Mouse (Mus musculus) MN1 (cell line): ENCODE results near the gene Ppp1r1a.

Source experiments
- DNase-seq: peaks from one replicate; pipeline ENCODE4 v3.0.0-alpha.2; 2016; ENCODE audit warnings: low spot score

Gene Ppp1r1a

DNA sequence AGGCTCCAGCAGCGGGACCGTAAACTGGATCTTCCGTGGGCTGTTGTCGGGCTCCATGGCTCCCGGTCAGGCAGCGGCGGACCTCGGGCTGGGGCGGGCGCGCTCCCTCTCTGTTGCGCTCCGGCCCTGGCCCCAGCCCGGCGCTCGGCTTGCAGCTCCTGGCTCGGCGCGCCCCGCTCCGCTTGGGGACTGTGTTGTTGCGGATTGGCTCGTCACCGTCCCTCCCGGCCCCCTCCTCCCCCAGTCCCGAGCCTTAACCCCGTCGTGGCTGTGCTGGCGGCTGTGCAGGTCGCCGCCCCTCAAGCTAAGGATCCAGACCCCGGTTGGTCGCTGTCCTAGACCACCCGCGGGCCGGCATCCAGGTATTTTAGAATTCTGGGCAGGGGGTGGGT, at the start of gene Ppp1r1a:
Gene Ppp1r1a, minus strand, starts transcription at position 182 of the 392 bp plus-strand sequence.
- no peak for DNase-seq

DNA sequence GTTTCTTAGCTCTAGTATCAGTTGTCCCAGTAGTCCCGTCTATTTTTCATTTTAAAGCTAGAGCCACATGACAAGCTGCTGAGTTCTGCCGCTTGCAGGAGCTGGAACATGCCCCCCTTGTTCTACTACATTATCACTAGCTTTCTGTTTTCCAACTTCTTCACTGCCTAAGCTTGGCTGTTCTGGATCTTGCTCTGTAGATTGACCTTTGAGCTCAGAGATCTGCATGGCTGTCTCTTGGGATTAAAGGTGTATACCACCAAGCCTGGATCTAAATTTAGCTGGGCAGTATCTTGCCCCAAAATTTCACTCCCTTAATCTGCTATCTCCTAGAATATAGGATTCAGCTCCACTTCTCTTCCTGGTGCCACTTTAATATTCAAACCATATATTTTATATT, 48.1 kb upstream of the Ppp1r1a start:
- DNase-seq = no peak

DNA sequence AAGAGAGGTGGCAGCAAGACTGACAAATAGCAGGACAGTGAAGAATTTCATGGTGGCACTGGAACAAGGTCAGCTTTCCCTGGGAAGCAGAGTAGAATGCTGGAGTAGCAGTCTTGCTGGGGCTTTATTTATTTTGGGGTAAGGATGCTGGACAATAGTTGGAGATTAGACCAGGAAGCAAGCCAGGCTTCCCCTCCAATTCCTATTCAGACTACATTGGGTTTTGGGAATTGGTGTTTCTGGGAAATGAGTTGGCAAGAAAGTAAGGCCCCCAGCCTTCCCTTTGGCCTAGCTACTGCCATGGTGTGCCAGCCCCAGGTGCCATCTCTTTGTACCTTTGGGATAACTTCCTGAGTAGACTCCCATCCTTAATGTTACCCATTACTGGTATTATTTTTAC, 27.2 kb upstream of the Ppp1r1a start, which contains the start of gene Glycam1:
Gene Glycam1, minus strand, starts transcription at position 101 of the 400 bp plus-strand sequence.
- no peak for DNase-seq

DNA sequence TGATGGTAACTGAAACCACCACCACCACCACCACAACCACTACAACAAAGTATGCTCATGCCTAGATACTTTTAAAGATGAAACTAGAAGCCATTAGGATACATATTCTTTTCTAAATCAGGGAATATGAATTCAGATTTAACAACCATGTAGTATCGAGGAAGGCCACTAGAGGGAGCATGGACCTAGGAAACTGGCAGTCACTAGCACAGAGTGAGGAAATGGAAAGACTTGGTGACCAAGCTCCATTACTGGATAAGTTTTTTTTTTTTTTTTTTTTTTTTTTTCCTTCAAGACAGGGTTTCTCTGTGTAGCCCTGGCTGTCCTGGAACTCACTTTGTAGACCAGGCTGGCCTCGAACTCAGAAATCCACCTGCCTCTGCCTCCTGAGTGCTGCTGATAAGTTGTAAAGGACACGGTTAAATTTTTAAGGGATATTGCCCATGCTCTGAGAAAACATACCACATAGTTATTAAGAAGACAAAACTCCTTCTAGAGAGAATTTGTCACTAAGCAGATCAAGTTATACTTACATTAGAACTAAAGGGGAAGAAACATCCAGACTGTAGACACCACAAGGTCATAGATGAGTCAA, 14.4 kb upstream of the Ppp1r1a start:
- DNase-seq = peak; percentile 58

DNA sequence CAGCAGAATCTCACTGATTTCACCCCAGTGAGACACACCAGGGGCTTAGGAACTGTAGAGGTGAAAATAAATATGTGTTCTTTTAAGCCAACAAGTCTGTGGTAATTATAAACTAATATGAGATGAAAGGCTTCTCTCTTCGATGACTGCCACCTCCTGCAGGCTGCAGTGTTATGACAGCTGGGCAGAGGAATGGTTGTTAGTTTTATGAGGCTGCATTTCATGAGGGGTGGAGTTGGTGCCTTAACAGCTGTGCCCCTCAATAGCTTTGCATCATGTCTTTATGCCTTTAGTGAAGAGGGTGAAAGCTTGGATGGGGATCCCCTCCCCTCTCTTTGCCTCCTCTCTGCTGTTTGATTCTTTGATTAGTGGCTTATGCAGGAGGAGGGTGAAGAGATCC, 13.2 kb upstream of the Ppp1r1a start:
- DNase-seq = no peak

DNA sequence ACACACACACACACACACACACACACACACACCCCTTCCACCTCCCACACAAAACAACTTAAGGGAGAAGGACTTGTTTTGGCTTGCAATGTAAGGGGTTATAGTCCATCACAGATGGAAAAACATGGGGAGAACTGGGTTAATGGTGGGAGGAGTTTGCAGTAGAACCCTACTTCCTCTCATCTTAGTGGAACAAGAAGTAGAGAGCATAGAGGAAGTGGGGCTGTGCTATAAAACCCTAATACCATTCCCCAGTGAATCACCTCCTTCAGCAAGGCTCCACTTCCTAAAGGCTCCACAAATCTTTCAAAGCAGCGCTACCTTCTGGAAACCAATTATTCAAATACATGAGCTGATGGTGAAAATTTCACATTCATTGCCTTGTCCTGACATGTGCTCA, 11.7 kb upstream of the Ppp1r1a start:
- no peak for DNase-seq

DNA sequence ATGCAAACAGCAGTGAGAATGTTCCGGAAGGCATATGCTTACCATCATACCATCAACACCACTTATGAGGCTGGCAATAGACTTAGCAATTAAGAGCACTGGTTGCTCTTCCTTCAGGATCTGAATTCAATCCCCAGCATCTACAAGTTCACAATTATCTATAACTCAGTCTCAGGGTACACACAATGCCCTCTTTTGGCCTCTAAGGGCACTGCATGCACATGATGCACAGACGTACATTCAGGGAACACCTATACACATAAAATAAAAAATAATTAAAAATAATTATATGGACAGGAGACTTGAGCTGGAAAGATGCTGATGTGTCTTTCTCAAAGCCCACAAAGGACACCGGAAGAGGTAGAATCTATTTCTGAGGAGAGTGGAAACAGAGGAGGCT, 10.2 kb upstream of the Ppp1r1a start:
- DNase-seq = no peak

DNA sequence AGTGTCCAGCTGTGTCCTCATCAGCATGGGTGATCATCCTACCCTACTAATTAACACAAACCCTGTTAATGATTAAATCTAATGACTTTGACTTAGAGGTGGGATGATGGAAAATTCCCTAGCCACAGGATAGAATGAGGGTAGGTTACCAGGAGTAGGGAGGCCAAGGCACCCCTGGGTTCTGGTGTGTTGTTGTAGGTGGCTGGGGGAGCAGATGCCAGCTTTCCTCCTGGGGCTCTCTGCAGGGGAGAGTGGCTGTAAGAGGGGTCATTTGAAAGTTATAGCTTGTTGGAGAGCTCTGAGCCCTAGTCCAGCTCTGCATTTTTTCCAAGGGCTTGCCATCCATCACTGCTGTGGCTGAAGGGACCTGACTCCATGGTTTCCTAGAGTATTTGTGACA, 4.7 kb upstream of the Ppp1r1a start:
- no peak for DNase-seq

DNA sequence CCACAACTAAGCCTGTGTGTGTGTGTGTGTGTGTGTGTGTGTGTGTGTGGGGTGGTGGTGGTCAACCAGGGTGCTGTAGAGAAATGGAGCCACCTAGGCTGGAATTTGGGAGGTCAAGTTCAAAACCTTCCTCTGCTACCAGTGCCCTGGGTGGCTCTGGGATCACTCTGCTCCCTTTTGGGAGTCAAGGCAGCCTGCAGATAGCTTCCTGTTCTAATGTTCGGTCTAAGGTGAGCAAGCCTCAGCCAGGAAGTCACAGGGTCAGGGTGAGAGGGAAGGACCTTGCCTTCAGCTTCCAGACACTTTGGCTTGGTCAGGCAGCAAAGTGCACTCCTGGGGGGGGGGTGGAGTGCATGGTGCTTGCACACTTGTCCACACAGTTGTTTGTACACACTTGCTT, 2.8 kb upstream of the Ppp1r1a start:
- no peak for DNase-seq

DNA sequence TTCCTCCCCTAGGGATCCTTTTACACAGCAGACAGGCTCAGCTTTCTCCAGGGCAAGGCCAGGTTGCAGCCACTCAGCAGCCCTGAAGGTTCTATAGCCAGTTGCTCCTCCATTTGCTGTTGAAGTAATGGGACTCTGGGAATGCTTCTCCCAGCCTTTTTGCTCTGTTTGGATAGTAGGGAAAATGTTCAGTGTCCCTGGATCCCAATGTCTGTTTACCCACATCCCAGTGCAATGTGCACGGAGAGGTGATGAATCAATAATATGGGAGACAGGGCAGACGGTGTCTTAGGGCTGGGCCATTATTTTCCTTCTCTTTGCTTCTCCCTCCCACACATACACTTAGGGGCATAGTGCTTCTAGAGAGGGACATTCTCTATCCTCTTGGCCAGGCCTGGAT, 1.5 kb upstream of the Ppp1r1a start:
- no peak for DNase-seq

DNA sequence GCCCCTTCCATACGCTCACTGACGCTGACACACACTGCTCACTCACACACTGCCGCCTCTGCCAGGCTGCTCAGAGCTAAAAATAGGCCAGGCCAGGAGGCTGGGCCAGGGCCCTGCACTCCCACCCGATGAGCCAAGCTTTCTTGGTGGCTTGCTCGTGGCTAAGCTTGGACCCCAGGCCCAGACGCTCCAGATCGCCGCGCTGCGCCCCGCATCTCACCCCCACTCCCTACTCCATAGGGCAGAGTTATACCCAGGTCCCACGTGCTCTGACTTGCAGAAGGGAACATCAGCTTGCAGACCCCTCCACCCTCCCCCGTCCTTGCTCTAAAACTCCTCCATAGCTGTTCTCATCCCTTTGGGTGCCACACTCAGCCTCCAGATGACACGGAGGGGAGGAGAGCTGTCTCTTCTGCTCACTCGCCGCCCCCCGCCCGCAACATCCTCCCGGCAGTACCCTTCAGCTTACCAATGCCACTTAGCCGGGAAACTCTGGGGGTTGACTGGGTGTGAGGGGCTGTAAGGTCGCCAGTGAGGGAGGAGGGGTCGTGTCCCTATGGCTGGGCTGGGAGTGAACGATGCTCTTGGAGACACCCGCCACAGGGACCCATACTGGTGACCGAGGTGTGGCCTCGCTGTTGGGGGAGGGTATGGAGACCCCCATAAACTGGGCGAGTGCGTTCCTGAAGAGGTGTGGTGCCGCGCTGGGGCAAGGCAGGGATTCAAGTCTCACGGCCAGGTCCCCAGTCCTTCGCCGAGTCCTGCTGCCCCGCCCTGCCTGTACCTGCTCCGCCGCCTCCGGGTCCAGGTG, 587 bp downstream of the Ppp1r1a start:
- DNase-seq = no peak

DNA sequence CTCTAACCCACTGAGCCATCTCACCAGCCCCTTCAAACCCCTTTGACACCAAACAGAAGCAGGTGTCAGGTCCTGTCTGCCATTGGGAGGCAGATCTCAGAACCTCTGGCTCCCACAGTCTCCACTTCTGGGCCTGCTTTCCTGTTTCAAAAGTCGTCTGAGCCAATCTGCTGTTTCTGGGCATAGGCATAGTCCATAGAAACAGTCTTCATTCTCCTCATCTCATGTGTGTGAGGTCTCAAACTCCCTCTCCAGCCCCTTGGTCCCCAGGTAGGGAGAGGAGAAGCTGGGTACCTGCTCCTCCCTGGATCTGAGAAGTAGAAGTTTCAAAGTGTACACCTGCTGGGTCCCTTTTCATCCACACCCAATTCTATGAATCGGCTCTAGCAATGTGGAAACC, 1.3 kb downstream of the Ppp1r1a start:
- no peak for DNase-seq

DNA sequence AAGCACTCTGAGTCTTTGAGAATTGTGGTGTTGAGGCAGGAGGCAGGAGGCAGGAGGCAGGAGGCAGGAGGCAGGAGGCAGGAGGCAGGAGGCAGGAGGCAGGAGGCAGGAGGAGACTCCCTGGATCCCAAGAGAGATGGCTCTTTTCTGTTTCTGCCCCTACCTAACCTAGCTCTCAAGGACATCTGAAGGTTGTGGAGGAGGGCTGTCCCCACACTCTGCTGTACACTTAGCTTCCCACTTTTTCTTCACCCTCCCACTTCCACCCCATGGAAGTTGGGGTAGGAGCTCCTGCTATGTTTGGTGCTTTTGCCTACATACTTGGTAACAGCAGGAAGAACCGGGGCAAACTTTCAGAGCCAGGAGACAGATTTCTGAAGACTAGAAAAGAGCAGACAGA, 2.0 kb downstream of the Ppp1r1a start:
- no peak for DNase-seq

DNA sequence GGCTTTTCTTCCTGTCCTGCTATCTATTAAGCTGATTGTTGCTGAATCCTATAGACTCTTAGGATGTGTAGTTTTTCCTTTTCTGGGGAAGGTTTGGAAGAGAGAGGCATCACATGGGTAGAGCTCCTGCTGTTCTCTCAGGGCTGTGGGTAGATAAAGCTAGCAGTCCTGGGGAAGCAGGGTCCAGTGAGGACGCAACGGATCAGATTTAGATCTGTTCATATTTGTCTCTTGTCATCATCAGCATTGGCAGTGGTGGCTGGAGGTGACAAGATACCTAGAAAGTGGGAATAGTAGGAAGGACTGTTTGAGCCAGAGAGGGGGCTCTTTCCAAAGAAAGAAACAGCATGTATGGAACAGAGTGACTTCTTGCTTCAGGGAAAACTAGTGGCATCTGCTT, 2.8 kb downstream of the Ppp1r1a start:
- DNase-seq = no peak

DNA sequence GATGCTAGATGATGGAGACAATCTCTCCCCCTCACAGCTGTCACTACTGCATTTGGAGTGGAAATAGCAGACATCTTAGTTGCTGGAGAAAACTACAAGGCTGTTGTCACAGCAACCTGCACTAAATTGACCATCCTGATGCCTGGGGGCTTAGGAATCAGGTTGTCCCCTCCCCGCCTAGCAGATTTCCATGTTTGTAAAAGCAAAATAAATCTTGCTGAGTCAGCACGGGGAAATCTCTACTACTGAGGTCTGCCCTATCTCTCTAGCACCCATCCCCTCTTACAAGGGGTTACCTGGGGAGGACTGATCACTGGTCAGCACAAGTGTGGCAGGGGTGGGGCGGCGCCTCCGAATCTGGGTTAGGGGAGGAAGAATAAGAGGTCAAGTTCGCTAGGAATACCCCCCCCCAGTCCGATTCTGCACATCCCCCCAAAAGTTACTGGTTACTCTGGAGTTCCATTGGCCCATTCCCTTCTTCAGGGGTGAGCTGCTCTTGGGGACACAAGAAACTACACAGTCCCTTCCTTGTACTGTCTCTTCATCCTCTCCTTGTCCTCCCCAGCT, 3.7 kb downstream of the Ppp1r1a start:
- DNase-seq = no peak

DNA sequence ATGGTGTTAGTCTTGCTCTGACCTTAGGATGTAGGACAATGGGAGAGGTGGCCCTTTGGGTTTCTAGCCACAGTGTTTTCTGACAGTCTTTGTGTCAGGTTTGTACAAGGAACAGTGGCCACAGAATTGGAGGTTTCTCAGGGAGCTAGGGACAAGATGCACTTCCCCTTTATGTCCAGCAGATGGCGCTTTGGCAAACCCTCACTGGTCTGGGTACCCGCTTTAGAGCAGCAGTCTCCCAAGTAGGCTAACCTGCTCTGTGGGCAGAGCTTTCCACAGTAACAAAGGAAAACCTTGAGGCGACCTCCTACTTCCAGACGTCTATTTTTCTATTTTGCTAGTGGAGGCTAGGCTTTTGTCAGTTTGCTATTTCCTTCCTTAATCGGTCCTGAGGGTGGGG, 7.4 kb downstream of the Ppp1r1a start:
- DNase-seq = peak; percentile 27

DNA sequence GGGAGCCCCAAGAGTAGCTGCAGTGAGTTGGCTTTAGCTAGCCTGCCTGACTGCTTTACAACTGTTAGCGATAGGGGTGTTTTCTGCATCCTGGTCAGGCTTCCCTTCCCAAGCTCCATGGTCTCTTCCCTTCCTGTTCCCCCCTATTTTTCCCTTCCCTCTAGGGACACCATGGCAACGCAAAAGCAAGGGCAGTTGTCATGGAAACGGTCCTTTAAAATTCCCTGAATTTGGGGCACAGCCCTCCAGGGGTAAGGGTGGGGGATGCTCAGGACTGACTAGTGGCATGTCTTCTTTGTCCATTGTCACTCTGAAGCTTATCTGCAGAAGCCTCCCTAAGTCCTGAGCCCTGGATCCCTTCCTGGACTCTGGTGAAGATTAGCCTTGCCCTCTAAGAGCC, 14.6 kb downstream of the Ppp1r1a start:
- no peak for DNase-seq

DNA sequence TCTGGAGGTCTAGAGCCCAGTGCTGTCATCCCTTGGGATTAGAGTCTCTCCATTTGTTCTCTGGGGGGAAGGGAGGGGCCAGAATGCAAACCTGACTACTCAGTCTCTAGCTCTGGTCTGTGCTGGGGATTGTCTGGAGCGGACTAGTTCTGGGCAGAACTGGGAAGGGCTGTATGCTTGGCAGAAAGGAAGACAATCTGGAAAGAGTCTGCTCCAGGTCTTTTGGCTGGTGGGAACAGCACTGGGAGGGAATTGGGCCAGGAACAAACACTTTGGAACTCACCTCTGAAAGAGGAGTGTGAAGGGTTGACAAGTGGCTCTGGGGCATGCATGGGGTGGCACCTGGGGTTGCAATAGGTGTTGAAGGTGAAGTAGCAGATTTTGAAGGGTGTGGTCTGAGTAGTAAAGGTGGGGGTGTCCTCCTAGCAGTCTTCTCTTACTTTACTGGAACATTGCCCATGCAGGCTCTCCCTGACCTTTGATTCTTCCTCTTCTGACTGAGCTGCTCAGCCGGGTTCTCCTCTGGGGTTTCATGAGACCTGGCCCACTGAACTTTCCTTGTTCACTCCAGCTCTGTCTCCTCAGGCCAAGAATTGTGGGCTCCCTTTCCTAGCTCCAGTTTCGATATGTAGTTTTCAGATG, 15.2 kb downstream of the Ppp1r1a start:
- no peak for DNase-seq

DNA sequence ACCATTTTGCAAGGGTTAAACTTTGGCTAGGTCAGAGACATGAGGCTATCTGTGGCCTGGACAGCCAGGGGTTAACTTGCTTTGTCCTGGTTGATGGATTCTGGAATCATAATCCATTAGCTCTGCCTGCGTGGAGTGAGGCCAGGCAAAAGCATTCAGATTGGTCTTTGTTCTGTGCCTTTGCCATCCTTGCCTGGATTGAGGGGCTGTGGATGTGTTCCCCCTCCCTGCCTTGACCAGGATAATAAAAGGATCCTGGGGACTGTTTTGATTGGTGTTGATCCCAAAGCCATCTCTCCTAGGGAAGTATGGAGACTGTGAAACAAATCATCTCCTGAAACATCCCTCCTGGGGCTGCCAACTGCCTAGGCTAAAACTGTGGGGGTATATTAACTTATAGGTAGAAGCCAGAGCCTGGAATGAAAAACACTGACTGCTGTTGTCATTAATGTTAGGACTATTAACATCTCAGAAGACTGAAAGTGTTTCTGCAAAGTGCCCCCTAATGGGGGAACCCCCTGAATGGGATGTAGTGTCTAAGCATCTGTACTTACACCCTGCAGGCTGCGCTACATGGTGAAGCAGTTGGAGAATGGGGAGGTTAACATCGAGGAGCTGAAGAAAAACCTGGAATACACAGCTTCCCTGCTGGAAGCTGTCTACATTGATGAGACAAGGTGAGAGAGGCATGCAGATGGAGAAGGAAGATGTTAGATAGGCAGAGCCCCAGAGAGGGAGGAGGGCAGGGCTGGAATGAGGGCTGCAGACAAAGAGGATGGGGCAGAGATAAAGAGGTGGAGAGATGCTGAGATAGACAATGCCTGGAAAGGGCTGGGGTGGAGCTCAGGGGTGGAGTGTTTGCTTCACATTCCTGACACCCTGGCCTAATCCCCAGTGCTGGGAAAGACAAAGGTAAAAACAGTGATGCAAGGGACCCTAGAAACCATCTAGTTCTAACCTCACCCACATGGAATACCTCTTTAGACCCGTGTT, 18.1 kb downstream of the Ppp1r1a start:
- DNase-seq = no peak

DNA sequence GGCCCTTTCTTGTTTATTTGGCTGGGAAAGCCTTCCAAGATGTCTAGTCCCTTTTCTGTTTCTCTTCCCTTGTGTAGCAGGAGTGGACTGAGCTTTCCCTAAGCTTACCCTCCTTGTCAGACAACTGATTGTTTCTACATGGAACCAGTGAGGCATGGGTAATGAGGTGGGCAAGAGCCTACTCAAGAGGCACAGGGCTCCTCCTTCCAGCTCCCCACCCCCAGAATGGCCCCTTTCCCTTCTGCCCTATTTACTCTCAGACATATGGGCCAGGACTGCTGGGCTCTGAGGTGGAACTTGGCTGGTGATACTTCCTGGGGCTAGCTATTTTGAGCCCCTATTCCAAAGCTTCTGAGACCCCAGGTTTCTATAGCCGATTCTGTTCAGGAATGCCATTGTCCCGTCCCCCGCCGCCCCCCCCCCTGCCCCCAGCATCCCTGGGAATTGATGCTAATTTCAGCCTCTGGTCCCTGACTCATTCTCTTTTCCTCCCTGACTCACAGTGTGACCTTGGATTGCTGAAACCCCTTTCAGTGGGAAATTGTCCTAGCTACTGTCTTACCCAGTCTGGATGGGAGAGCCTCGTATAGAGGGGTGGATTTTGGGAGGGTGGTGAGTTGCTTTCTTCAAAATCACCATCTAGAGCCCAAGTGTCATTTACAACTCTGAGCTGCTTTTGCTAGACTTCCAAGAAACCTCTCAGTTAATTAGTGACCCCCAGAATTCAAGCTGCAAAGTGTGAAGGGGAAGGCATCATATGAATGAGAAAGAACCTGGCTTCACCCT, 19.0 kb downstream of the Ppp1r1a start:
- no peak for DNase-seq

DNA sequence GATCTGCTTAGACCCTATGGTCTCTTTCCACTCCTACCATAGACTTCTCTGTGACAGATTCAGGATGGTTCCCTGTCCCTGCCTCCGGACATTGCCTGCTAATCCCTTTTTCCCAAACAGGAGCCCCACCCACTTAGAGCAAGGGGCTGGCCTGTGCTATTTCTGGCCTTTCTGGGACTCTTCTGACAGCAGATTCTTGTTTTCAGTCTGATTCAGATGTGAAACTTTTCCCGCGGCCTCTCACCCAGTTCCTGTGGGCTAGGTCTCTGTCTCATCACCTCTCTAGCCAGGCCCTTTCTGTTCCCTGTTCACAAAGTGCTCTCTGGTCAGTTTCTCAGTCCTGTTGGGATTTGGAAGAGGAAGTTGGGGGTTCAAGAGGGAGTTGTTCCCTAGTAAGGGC, 22.9 kb downstream of the Ppp1r1a start:
- DNase-seq = no peak
